Mouse (Mus musculus): ENCODE measurements around the gene Pam16. TPM values are rescaled to one million over a fixed set of nuclear protein-coding genes. Genes with fewer than 3 reads are reported as not detected.
A peak's percentile ranks its signal among the peaks of the same experiment; 100 is the strongest.

Gene Pam16
- total RNA-seq, 1 experiment, result 131 TPM

- H3K9me3 ChIP-seq (ENCODE audit: control insufficient read depth, insufficient read depth, low read depth, low read length), result no peaks in the 10 kb centered on the region
- TF ChIP-seq ZNF384 (IDR thresholded peaks at IDR 0.05; ENCODE audit: low read depth, low read length) (no peak), HCFC1 (IDR thresholded peaks at IDR 0.05; ENCODE audit: borderline replicate concordance, insufficient read depth, low read length) (no peak), CHD2 (IDR thresholded peaks at IDR 0.05; ENCODE audit: low read depth, low read length) (no peak), MAFK (IDR thresholded peaks at IDR 0.05; ENCODE audit: insufficient read depth, low read depth, low read length) (no peak), ZC3H11A (IDR thresholded peaks at IDR 0.05; ENCODE audit: borderline replicate concordance, low read depth, low read length) (no peak)
- in situ Hi-C loops (cut with MboI; ENCODE audit: low sequenced_read_pairs in 2 of 2, unreplicated experiment in 2 of 2), result no loop called here
- DNase-seq (ENCODE audit: low read depth, low spot score), result no peak
- peaks cover 8% of the 10 kb centered on the region; the same call in 1 of the 2 replicates for H3K36me3 ChIP-seq (ENCODE audit: control insufficient read depth, insufficient read depth, low read length, poor library complexity, severe bottlenecking)
- H3K27ac ChIP-seq (ENCODE audit: insufficient read depth, low read depth, low read length, poor library complexity, severe bottlenecking), result no peak overlapping the region
- H3K4me3 ChIP-seq (ENCODE audit: insufficient read depth in 1 of 2, low read depth in 1 of 2, low read length in 2 of 2, poor library complexity in 1 of 2, severe bottlenecking in 1 of 2), result no peak overlapping the region
- H3K9ac ChIP-seq (ENCODE audit: insufficient read depth, low read depth, low read length, poor library complexity, severe bottlenecking), result no peak overlapping the region
- H3K4me1 ChIP-seq (ENCODE audit: control insufficient read depth in 2 of 2, insufficient read depth in 2 of 2, low read length in 2 of 2, poor library complexity in 1 of 2), result peaks cover 0 to 15% of the 10 kb centered on the region in 2 experiments; a peak in 1 of 4 replicates
These were observed 22.9 kb upstream of the Pam16 start for GRCm38 (mm10) chr16:4647651-4648141.

DNA sequence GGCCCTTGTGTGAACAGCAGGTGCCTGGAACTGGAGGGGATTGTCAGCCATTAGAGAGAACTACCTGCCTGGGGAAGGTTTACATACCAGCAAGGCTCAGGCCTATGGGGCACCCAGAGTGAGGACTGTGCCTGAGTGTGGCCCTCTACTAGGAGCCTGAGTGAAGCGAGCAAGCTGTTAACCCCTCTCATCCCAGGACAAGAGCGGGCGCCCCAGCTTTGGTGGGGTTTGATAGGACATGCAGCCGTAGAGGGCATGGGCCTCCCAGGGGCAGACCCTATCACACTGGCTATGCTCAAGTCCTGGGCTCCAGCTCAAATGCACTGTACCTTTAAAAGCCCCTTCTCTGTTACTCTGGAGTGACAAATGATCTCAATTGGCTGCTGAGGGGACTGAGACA, 22.0 kb upstream of the Pam16 start:
- peaks cover 0 to 15% of the 10 kb centered on the region in 2 experiments; a peak in 1 of 4 replicates for H3K4me1 ChIP-seq (ENCODE audit: control insufficient read depth in 2 of 2, insufficient read depth in 2 of 2, low read length in 2 of 2, poor library complexity in 1 of 2)
- TF ChIP-seq ZNF384 (IDR thresholded peaks at IDR 0.05; ENCODE audit: low read depth, low read length), result no peak
- TF ChIP-seq CHD2 (IDR thresholded peaks at IDR 0.05; ENCODE audit: low read depth, low read length), result no peak
- TF ChIP-seq HCFC1 (IDR thresholded peaks at IDR 0.05; ENCODE audit: borderline replicate concordance, insufficient read depth, low read length), result no peak
- TF ChIP-seq MAFK (IDR thresholded peaks at IDR 0.05; ENCODE audit: insufficient read depth, low read depth, low read length), result no peak
- no peak for TF ChIP-seq ZC3H11A (IDR thresholded peaks at IDR 0.05; ENCODE audit: borderline replicate concordance, low read depth, low read length)
- H3K36me3 ChIP-seq (ENCODE audit: control insufficient read depth, insufficient read depth, low read length, poor library complexity, severe bottlenecking), result peaks cover 3% of the 10 kb centered on the region; the same call in 1 of the 2 replicates
- H3K27ac ChIP-seq (ENCODE audit: insufficient read depth, low read depth, low read length, poor library complexity, severe bottlenecking), result no peak overlapping the region
- H3K9me3 ChIP-seq (ENCODE audit: control insufficient read depth, insufficient read depth, low read depth, low read length), result no peaks in the 10 kb centered on the region
- in situ Hi-C loops (cut with MboI; ENCODE audit: low sequenced_read_pairs in 2 of 2, unreplicated experiment in 2 of 2), result no loop called here
- no peak overlapping the region for H3K4me3 ChIP-seq (ENCODE audit: insufficient read depth in 1 of 2, low read depth in 1 of 2, low read length in 2 of 2, poor library complexity in 1 of 2, severe bottlenecking in 1 of 2)
- no peak overlapping the region for H3K9ac ChIP-seq (ENCODE audit: insufficient read depth, low read depth, low read length, poor library complexity, severe bottlenecking)
- DNase-seq (ENCODE audit: low read depth, low spot score), result no peak

DNA sequence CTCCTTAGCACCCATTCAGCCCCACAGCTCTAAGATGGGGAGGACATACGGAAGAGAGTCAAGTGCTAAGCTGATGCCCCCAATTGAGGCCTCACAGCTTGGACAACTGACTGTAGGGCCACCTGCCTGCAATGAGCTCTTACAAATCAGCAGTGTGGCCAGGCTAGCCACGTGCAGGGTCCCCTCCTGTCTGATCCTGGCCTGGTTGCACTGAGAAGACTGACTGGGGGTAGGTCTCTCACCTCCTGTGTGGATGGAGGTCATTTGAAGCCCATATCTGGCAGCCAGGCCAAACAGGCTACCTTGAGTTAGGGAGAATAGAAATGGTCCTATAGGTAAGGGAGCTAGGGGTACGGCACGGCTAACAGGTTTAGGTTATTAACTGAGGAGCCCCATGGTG, 21.1 kb upstream of the Pam16 start:
- Histone ChIP-seq H3K4me1 (ENCODE audit: control insufficient read depth in 2 of 2, insufficient read depth in 2 of 2, low read length in 2 of 2, poor library complexity in 1 of 2) (peaks cover 0 to 21% of the 10 kb centered on the region in 2 experiments; a peak in 1 of 4 replicates), H3K4me3 (ENCODE audit: insufficient read depth in 1 of 2, low read depth in 1 of 2, low read length in 2 of 2, poor library complexity in 1 of 2, severe bottlenecking in 1 of 2) (no peak overlapping the region), H3K9me3 (ENCODE audit: control insufficient read depth, insufficient read depth, low read depth, low read length) (no peaks in the 10 kb centered on the region), H3K27ac (ENCODE audit: insufficient read depth, low read depth, low read length, poor library complexity, severe bottlenecking) (no peak overlapping the region), H3K36me3 (ENCODE audit: control insufficient read depth, insufficient read depth, low read length, poor library complexity, severe bottlenecking) (no peaks in the 10 kb centered on the region; the same call in 1 of the 2 replicates), H3K9ac (ENCODE audit: insufficient read depth, low read depth, low read length, poor library complexity, severe bottlenecking) (no peak overlapping the region)
- TF ChIP-seq MAFK (IDR thresholded peaks at IDR 0.05; ENCODE audit: insufficient read depth, low read depth, low read length), result no peak
- TF ChIP-seq CHD2 (IDR thresholded peaks at IDR 0.05; ENCODE audit: low read depth, low read length), result no peak
- TF ChIP-seq ZNF384 (IDR thresholded peaks at IDR 0.05; ENCODE audit: low read depth, low read length), result no peak
- TF ChIP-seq ZC3H11A (IDR thresholded peaks at IDR 0.05; ENCODE audit: borderline replicate concordance, low read depth, low read length), result no peak
- TF ChIP-seq HCFC1 (IDR thresholded peaks at IDR 0.05; ENCODE audit: borderline replicate concordance, insufficient read depth, low read length), result no peak
- no peak for DNase-seq (ENCODE audit: low read depth, low spot score)
- in situ Hi-C loops (cut with MboI; ENCODE audit: low sequenced_read_pairs in 2 of 2, unreplicated experiment in 2 of 2), result no loop called here

- Histone ChIP-seq H3K4me3 (ENCODE audit: insufficient read depth in 1 of 2, low read depth in 1 of 2, low read length in 2 of 2, poor library complexity in 1 of 2, severe bottlenecking in 1 of 2) (no peak overlapping the region), H3K36me3 (ENCODE audit: control insufficient read depth, insufficient read depth, low read length, poor library complexity, severe bottlenecking) (no peaks in the 10 kb centered on the region; the same call in 1 of the 2 replicates), H3K4me1 (ENCODE audit: control insufficient read depth in 2 of 2, insufficient read depth in 2 of 2, low read length in 2 of 2, poor library complexity in 1 of 2) (peaks cover 0 to 16% of the 10 kb centered on the region in 2 experiments; a peak in 1 of 4 replicates), H3K27ac (ENCODE audit: insufficient read depth, low read depth, low read length, poor library complexity, severe bottlenecking) (peak overlapping the region; percentile 24; the same call in 1 of the 2 replicates), H3K9me3 (ENCODE audit: control insufficient read depth, insufficient read depth, low read depth, low read length) (no peaks in the 10 kb centered on the region), H3K9ac (ENCODE audit: insufficient read depth, low read depth, low read length, poor library complexity, severe bottlenecking) (no peak overlapping the region)
- in situ Hi-C loops (cut with MboI; ENCODE audit: low sequenced_read_pairs in 2 of 2, unreplicated experiment in 2 of 2), result no loop called here
- no peak for DNase-seq (ENCODE audit: low read depth, low spot score)
- TF ChIP-seq ZNF384 (IDR thresholded peaks at IDR 0.05; ENCODE audit: low read depth, low read length) (no peak), CHD2 (IDR thresholded peaks at IDR 0.05; ENCODE audit: low read depth, low read length) (no peak), ZC3H11A (IDR thresholded peaks at IDR 0.05; ENCODE audit: borderline replicate concordance, low read depth, low read length) (no peak), HCFC1 (IDR thresholded peaks at IDR 0.05; ENCODE audit: borderline replicate concordance, insufficient read depth, low read length) (no peak), MAFK (IDR thresholded peaks at IDR 0.05; ENCODE audit: insufficient read depth, low read depth, low read length) (no peak)
These were observed 19.1 kb upstream of the Pam16 start for GRCm38 (mm10) chr16:4643670-4644419.
